Mouse (Mus musculus) hindbrain, postnatal 0 days (tissue): ENCODE measurements around the gene Stk39. TPM values are rescaled to one million over a fixed set of nuclear protein-coding genes. Genes with fewer than 3 reads are reported as not detected.

Experiments
- ATAC-seq: fragments of 200-750 bp; cut with Nextera tagmentation; 2 replicates; pipeline ENCODE4 v1.8.0; 2017; ENCODE audit warnings: mild to moderate bottlenecking, moderate TSS enrichment, moderate library complexity
- DNase-seq: peaks from one replicate; pipeline ENCODE4 v3.0.0-alpha.2; 2015; ENCODE audit warnings: low spot score
- H3K27ac ChIP-seq: fragments of 300-500 bp; sonication (generic); 2 replicates; pipeline ENCODE4 v1.5.1; 2014; ENCODE audit warnings: mild to moderate bottlenecking
- H3K27me3 ChIP-seq: fragments of 300-500 bp; sonication (generic); 2 replicates; pipeline ENCODE4 v1.6.1; 2014; ENCODE audit warnings: low read length, mixed read lengths; ENCODE audit not compliant: insufficient read depth
- H3K36me3 ChIP-seq: fragments of 300-500 bp; sonication (generic); 2 replicates; pipeline ENCODE4 v1.6.1; 2014; ENCODE audit warnings: low read length, mixed read lengths; ENCODE audit not compliant: insufficient read depth
- H3K4me1 ChIP-seq: fragments of 300-500 bp; sonication (generic); 2 replicates; pipeline ENCODE4 v1.6.1; 2014; ENCODE audit warnings: antibody characterized with exemption, low read length, mixed read lengths; ENCODE audit not compliant: insufficient read depth
- H3K4me2 ChIP-seq: fragments of 300-500 bp; sonication (generic); 2 replicates; pipeline ENCODE4 v1.6.1; 2014; ENCODE audit warnings: low read depth, mild to moderate bottlenecking, low read length, moderate library complexity, mixed read lengths
- H3K4me3 ChIP-seq: fragments of 300-500 bp; sonication (generic); 2 replicates; pipeline ENCODE4 v1.5.1; 2014; ENCODE audit warnings: low read length
- H3K9ac ChIP-seq: fragments of 300-500 bp; sonication (generic); replicated peaks from 2 replicates; pipeline ENCODE4 v1.6.1; 2014; ENCODE audit warnings: mild to moderate bottlenecking, low read length, moderate library complexity, mixed read lengths
- H3K9me3 ChIP-seq: fragments of 300-500 bp; sonication (generic); 2 replicates; pipeline ENCODE4 v1.6.1; 2016; ENCODE audit warnings: low read length, mixed read lengths
- CTCF ChIP-seq: IDR thresholded peaks from 2 replicates; pipeline ENCODE4 v1.5.1; 2016; ENCODE audit warnings: antibody characterized with exemption, control low read depth, low read depth
- WGBS: fragments of 180-500 bp; shearing (Covaris S2); extraction: QIAGEN DNeasy Blood & Tissue Kit; methylation state at CpG from one replicate; pipeline ENCODE4 v1.1.7; 2014; 5-methylcytosine and 5-hydroxymethylcytosine counted together
- polyA plus RNA-seq: library from polyadenylated mRNA; unstranded; fragments of >200 nt; fragmentation: Nextera tagmentation; extraction: Ambion mirVana; gene quantifications from 2 replicates; pipeline ENCODE4 v1.2.1, GENCODE M21; 2015
- total RNA-seq: library from RNA; depleted of rRNA; stranded (reverse); fragments of >200 nt; gene quantifications from 2 replicates; pipeline ENCODE4 v1.2.3, GENCODE M21; 2014

The Stk39 gene
- total and polyA plus RNA-seq, 2 experiments from 2014 or later: 30.8 to 38.4 TPM

- Histone ChIP-seq H3K9ac (no peak overlapping the region), H3K36me3 (no peaks in the 10 kb centered on the region), H3K27me3 (no peaks in the 10 kb centered on the region), H3K27ac (no peak overlapping the region), H3K9me3 (no peaks in the 10 kb centered on the region), H3K4me2 (no peak overlapping the region), H3K4me3 (no peak overlapping the region), H3K4me1 (no peaks in the 10 kb centered on the region)
- ATAC-seq (no peak), DNase-seq (no peak)
- no peak for TF ChIP-seq CTCF
- WGBS: 75% methylated on average over 6 of the region's 6 CpGs
Measured at GRCm38 (mm10) chr2:68252048-68252758, 219.9 kb downstream of the Stk39 start.

GRCm38 (mm10) chr2:68250897-68251296, 221.2 kb downstream of the Stk39 start:
- 81% methylated on average over 10 of the region's 10 CpGs for WGBS
- no peak for TF ChIP-seq CTCF
- Histone ChIP-seq H3K27ac (no peak overlapping the region), H3K4me2 (no peak overlapping the region), H3K27me3 (no peaks in the 10 kb centered on the region), H3K4me3 (no peak overlapping the region), H3K9ac (no peak overlapping the region), H3K36me3 (no peaks in the 10 kb centered on the region), H3K4me1 (no peaks in the 10 kb centered on the region), H3K9me3 (no peaks in the 10 kb centered on the region)
- DNase-seq (no peak), ATAC-seq (no peak)

GRCm38 (mm10) chr2:68249855-68250424, 222.1 kb downstream of the Stk39 start:
- H3K4me2 ChIP-seq: no peak overlapping the region
- no peak overlapping the region for H3K9ac ChIP-seq
- H3K36me3 ChIP-seq: no peaks in the 10 kb centered on the region
- H3K27me3 ChIP-seq: no peaks in the 10 kb centered on the region
- 0 out of 2 replicates have a peak, but pooled peaks have one; percentile 12 for TF ChIP-seq CTCF
- WGBS: 51% methylated on average over 4 of the region's 4 CpGs
- H3K27ac ChIP-seq: no peak overlapping the region
- H3K4me3 ChIP-seq: no peak overlapping the region
- ATAC-seq (no peak), DNase-seq (no peak)
- no peaks in the 10 kb centered on the region for H3K9me3 ChIP-seq
- H3K4me1 ChIP-seq: no peaks in the 10 kb centered on the region

GRCm38 (mm10) chr2:68246284-68246683, 225.8 kb downstream of the Stk39 start:
- Histone ChIP-seq H3K4me1 (no peaks in the 10 kb centered on the region), H3K9ac (no peak overlapping the region), H3K36me3 (no peaks in the 10 kb centered on the region), H3K9me3 (no peaks in the 10 kb centered on the region), H3K27ac (no peak overlapping the region), H3K27me3 (no peaks in the 10 kb centered on the region), H3K4me2 (no peak overlapping the region), H3K4me3 (no peak overlapping the region)
- DNase-seq (no peak), ATAC-seq (no peak)
- WGBS: 45% methylated on average over 3 of the region's 3 CpGs
- TF ChIP-seq CTCF: no peak

DNA sequence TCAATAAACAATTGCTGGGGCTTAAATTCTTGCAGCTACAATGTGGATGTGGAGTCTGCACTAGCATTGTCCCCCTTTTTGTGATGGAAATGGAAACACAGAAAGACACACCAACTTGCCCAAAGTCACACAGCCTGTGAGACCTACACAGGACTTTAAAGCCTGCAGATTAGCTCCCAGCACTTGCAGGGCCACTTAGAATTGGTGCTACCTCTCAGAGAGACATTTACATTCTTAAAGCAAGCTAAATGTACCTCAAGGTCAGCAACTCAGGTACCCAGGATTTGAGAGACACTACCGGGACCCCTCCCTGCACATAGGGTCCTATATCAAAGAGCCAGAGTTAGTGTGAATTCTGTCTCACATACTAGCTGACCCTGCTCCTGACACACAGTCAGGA, 227.5 kb downstream of the Stk39 start:
- no peaks in the 10 kb centered on the region for H3K27me3 ChIP-seq
- ATAC-seq (no peak), DNase-seq (no peak)
- no peaks in the 10 kb centered on the region for H3K36me3 ChIP-seq
- no peak overlapping the region for H3K4me2 ChIP-seq
- no peak overlapping the region for H3K4me3 ChIP-seq
- H3K9me3 ChIP-seq: no peaks in the 10 kb centered on the region
- 88% methylated on average over 1 of the region's 1 CpGs for WGBS
- no peak overlapping the region for H3K9ac ChIP-seq
- no peaks in the 10 kb centered on the region for H3K4me1 ChIP-seq
- H3K27ac ChIP-seq: no peak overlapping the region
- TF ChIP-seq CTCF: no peak

- ATAC-seq: no peak
- TF ChIP-seq CTCF: no peak
- 83% methylated on average over 12 of the region's 12 CpGs for WGBS
Measured at GRCm38 (mm10) chr2:68243879-68244553, 228.1 kb downstream of the Stk39 start.

More at GRCm38 (mm10) chr2:68243879-68244553, 228.1 kb downstream of the Stk39 start:
- H3K36me3 ChIP-seq: no peaks in the 10 kb centered on the region
- H3K4me3 ChIP-seq: no peak overlapping the region
- no peak for DNase-seq
- H3K9me3 ChIP-seq: no peaks in the 10 kb centered on the region
- no peak overlapping the region for H3K9ac ChIP-seq
- H3K4me1 ChIP-seq: no peaks in the 10 kb centered on the region
- no peaks in the 10 kb centered on the region for H3K27me3 ChIP-seq
- H3K4me2 ChIP-seq: no peak overlapping the region
- no peak overlapping the region for H3K27ac ChIP-seq
